Mouse (Mus musculus): Measurements from ENCODE around the gene Slc15a5. TPM values are rescaled to one million over a fixed set of nuclear protein-coding genes. Genes with fewer than 3 reads are reported as not detected.

Slc15a5 gene
- polyA plus RNA-seq, 1 experiment from 2014 or later = 0.53 TPM

DNA sequence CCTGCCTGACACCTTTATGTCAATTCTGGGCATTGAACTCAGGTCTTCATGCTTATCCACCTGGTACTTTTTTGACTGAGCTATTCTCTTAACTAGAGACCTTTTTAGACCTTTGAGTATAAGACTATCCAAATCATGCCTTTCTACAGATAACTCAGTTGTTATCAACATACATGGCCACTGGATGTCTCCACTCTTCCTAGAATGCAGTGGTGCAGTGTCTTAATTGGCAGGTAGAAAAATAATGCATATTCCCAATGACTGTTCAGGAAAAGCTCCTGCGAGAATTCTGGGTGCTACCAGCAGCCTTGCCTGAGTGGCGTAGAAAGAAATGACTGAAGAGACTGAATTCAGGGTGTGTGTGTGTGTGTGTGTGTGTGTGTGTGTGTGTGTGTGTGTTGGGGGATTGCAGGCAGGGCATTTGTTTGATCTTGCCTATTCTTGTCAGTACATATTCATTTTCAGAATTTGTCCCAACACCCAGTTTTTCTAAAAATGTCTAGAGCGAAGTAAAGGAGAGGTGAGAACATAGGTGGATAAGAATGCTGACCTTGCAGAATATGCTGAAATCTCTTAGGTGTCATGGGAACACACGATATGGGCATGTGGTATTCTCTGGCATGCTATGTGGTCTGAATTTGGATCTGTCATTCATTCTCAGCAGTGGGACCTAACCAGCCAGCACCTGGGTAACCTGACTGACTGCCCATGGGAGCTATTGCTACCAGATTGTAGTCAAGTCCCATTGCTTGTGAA lies 119.5 kb downstream of the Slc15a5 start:
- no peak overlapping the region for H3K9ac ChIP-seq (ENCODE audit: low read depth, low read length)
- no peaks in the 10 kb centered on the region for H3K27me3 ChIP-seq (ENCODE audit: control insufficient read depth, insufficient read depth, low read depth, low read length)
- no peak overlapping the region for H3K4me3 ChIP-seq (ENCODE audit: low read depth, low read length)
- ATAC-seq = 0 out of 2 replicates have a peak, but pooled peaks have one; percentile 25
- peaks cover 4% of the 10 kb centered on the region for H3K4me1 ChIP-seq (ENCODE audit: control insufficient read depth, insufficient read depth, low read length)
- no peak overlapping the region for H3K27ac ChIP-seq (ENCODE audit: low read length)
- H3K4me2 ChIP-seq (ENCODE audit: low read length) = no peak overlapping the region
- 91% methylated on average over 4 of the region's 4 CpGs for WGBS
- no peaks in the 10 kb centered on the region for H3K36me3 ChIP-seq (ENCODE audit: control insufficient read depth, insufficient read depth, low read length)
- H3K9me3 ChIP-seq (replicated peaks; ENCODE audit: control insufficient read depth, low read length, poor library complexity, severe bottlenecking) = no peaks in the 10 kb centered on the region

DNA sequence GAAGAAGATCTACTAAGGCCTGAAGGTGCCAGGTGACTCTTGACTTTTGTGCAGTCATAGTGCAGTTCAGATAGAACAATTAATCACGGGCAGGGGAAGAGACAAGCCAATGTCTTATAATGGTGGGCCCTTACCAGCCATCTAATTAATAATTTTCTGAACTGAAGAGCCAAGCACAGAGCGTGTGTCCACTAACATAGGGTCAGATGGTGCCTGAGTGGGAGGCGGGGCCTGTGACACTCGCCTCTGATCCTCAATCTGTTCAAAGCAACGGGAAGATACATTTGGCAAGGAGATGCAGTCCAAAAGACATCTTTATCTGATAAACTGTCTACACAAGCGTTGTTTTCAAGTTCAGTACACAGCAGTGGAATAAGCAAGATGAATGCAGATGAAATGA lies 122.1 kb downstream of the Slc15a5 start:
- H3K27me3 ChIP-seq (ENCODE audit: control insufficient read depth, insufficient read depth, low read depth, low read length) = no peaks in the 10 kb centered on the region
- peaks cover 4% of the 10 kb centered on the region for H3K4me1 ChIP-seq (ENCODE audit: control insufficient read depth, insufficient read depth, low read length)
- WGBS = 81% methylated on average over 6 of the region's 6 CpGs
- no peaks in the 10 kb centered on the region for H3K9me3 ChIP-seq (replicated peaks; ENCODE audit: control insufficient read depth, low read length, poor library complexity, severe bottlenecking)
- no peak overlapping the region for H3K4me3 ChIP-seq (ENCODE audit: low read depth, low read length)
- no peak overlapping the region for H3K9ac ChIP-seq (ENCODE audit: low read depth, low read length)
- no peak overlapping the region for H3K4me2 ChIP-seq (ENCODE audit: low read length)
- H3K36me3 ChIP-seq (ENCODE audit: control insufficient read depth, insufficient read depth, low read length) = no peaks in the 10 kb centered on the region
- no peak overlapping the region for H3K27ac ChIP-seq (ENCODE audit: low read length)
- no peak for ATAC-seq

DNA sequence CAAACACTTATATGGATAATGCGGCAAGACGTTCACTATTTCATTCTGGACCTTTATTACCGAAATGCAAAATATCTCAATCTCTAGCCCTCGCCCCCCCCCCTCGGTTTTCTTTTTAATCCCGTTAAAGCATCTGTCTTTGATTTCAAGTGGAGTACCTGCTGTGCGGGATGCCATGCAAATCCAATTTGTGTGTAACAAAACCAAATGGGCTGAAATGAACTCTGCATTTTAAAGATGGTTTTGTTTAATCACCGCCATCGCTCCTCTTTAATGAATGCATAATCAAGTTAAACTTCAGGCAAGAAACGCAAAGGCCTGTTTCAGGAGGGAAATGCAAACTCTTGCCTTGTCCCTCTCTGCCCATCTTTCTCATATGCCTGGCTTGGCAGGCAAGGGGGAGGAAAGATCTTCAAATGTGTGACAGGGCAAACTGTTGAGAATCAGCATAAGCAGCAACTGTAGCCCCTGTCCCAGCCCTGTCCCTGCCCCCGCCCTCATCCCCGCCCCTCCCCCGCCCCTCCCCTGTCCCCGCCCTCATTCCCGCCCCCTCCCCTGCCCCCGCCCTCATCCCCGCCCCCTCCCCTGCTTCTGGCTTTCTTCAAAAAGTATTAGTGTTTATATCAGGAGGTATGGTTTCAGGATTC lies 122.8 kb downstream of the Slc15a5 start:
- Histone ChIP-seq H3K27me3 (ENCODE audit: control insufficient read depth, insufficient read depth, low read depth, low read length) (no peaks in the 10 kb centered on the region), H3K9ac (ENCODE audit: low read depth, low read length) (no peak overlapping the region), H3K27ac (ENCODE audit: low read length) (no peak overlapping the region), H3K4me2 (ENCODE audit: low read length) (peak overlapping the region; percentile 36), H3K36me3 (ENCODE audit: control insufficient read depth, insufficient read depth, low read length) (no peaks in the 10 kb centered on the region), H3K9me3 (replicated peaks; ENCODE audit: control insufficient read depth, low read length, poor library complexity, severe bottlenecking) (no peaks in the 10 kb centered on the region), H3K4me3 (ENCODE audit: low read depth, low read length) (no peak overlapping the region), H3K4me1 (ENCODE audit: control insufficient read depth, insufficient read depth, low read length) (peaks cover 4% of the 10 kb centered on the region)
- 13% methylated on average over 13 of the region's 17 CpGs for WGBS
- peak; percentile 69 for ATAC-seq

DNA sequence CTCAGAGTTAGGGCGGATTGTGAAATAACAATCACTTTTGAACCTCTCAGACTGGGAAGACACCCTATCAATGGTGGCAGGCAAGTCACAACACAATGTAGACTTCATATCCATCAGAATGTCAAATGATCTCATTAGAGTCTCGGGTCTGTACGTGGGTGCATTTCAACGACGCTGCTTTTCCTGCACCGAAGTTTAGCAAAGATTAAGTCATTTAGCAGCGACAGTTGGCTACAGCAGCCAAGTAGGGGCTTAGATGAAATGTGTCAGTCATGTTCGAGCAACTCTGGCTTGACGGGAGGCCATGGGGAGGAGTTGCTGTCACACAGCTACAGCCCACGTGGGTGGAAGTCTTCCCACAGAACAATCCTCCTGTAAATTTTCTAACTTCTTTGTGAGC lies 133.2 kb downstream of the Slc15a5 start:
- Histone ChIP-seq H3K27ac (ENCODE audit: low read length) (no peak overlapping the region), H3K4me2 (ENCODE audit: low read length) (no peak overlapping the region), H3K27me3 (ENCODE audit: control insufficient read depth, insufficient read depth, low read depth, low read length) (no peaks in the 10 kb centered on the region), H3K4me3 (ENCODE audit: low read depth, low read length) (no peak overlapping the region), H3K4me1 (ENCODE audit: control insufficient read depth, insufficient read depth, low read length) (no peaks in the 10 kb centered on the region), H3K36me3 (ENCODE audit: control insufficient read depth, insufficient read depth, low read length) (no peaks in the 10 kb centered on the region), H3K9me3 (replicated peaks; ENCODE audit: control insufficient read depth, low read length, poor library complexity, severe bottlenecking) (no peaks in the 10 kb centered on the region), H3K9ac (ENCODE audit: low read depth, low read length) (no peak overlapping the region)
- no peak; the same call in 1 of the 2 replicates for ATAC-seq
- WGBS = 62% methylated on average over 10 of the region's 10 CpGs

DNA sequence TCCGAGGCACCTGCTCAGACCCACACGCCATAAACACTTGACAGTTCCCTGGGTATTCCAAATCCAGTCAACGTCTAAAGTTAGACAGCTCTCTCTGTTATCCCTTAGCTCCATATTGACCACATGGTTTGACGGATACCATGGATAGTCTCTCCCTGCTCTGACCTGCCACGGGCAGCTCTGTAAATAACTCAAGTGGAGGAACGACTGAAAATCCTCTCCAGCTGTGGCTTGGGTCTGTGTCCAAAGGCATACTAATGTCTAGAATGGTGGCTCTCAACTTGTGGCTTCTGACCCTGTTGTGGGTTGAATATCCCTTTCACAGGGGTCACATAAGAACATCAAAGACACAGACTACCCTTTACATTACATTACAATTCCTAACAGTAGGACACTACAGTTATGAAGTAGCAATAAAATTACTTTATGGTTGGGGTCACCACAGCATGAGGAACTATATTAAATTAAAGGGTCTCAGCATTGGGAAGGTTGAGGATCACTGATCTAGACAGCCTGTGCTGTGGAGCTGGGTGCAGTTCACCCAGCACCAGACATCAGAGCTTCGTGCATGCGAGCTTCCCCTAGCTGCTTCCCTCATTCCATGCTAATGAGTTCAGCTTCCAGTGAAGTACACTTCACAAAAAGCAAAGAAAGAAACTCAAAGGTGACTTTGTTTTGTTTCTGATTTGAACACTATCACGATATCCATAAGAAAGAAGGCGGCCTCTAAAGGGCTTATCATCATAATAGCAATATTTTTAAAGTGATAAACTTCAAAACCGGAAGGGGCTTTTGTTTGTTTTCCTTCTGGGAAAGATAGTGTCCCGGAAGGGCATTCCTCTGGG lies 139.1 kb downstream of the Slc15a5 start:
- no peak for ATAC-seq
- WGBS = 63% methylated on average over 12 of the region's 12 CpGs
- no peaks in the 10 kb centered on the region for H3K36me3 ChIP-seq (ENCODE audit: control insufficient read depth, insufficient read depth, low read length)
- no peak overlapping the region for H3K4me3 ChIP-seq (ENCODE audit: low read depth, low read length)
- H3K27me3 ChIP-seq (ENCODE audit: control insufficient read depth, insufficient read depth, low read depth, low read length) = no peaks in the 10 kb centered on the region
- no peak overlapping the region for H3K9ac ChIP-seq (ENCODE audit: low read depth, low read length)
- no peak overlapping the region for H3K27ac ChIP-seq (ENCODE audit: low read length)
- H3K4me1 ChIP-seq (ENCODE audit: control insufficient read depth, insufficient read depth, low read length) = no peaks in the 10 kb centered on the region
- H3K9me3 ChIP-seq (replicated peaks; ENCODE audit: control insufficient read depth, low read length, poor library complexity, severe bottlenecking) = no peaks in the 10 kb centered on the region
- H3K4me2 ChIP-seq (ENCODE audit: low read length) = no peak overlapping the region

DNA sequence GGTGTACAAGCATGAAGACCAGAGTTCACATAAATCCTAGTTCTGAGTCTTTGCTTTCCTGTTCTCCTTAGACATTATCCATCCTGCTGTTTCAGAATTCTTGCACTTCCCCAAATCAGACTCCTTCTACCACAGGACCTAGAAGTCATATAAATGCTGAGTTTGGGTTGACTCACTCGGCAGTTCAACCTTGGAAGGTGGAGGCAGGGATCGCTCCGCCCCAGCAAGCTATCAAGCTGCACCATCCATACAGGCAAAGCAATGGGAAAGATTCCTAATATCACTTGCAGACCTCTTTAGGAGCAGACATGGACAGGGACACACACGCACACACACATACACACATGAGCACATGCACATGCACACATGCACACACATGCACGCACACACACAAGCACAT lies 142.2 kb downstream of the Slc15a5 start:
- no peak overlapping the region for H3K9ac ChIP-seq (ENCODE audit: low read depth, low read length)
- 95% methylated on average over 5 of the region's 5 CpGs for WGBS
- no peak for ATAC-seq
- no peak overlapping the region for H3K4me2 ChIP-seq (ENCODE audit: low read length)
- H3K4me1 ChIP-seq (ENCODE audit: control insufficient read depth, insufficient read depth, low read length) = peaks cover 4% of the 10 kb centered on the region; the same call in 1 of the 2 replicates
- H3K4me3 ChIP-seq (ENCODE audit: low read depth, low read length) = no peak overlapping the region
- no peaks in the 10 kb centered on the region for H3K9me3 ChIP-seq (replicated peaks; ENCODE audit: control insufficient read depth, low read length, poor library complexity, severe bottlenecking)
- H3K27ac ChIP-seq (ENCODE audit: low read length) = no peak overlapping the region
- H3K27me3 ChIP-seq (ENCODE audit: control insufficient read depth, insufficient read depth, low read depth, low read length) = no peaks in the 10 kb centered on the region
- H3K36me3 ChIP-seq (ENCODE audit: control insufficient read depth, insufficient read depth, low read length) = no peaks in the 10 kb centered on the region

DNA sequence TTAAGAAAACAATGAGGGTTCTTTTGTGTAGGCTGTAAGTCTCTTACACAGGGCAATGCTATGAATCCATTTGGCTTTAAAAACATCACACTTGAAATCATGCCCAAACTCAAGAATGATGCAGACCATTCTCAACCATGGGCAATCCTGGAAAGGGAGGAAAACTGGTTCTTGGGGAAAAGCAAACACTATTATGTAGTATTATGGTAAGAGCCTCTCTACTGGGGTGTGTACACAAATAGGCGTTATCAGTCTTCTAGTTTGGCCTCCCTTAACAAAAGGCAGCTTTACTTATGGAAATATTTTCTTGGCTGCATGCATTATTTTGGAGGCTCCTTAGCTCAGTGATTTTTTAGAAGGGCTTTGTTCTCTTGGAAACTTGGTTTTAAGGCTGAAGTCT lies 143.4 kb downstream of the Slc15a5 start:
- Histone ChIP-seq H3K4me1 (ENCODE audit: control insufficient read depth, insufficient read depth, low read length) (peaks cover 4% of the 10 kb centered on the region; the same call in 1 of the 2 replicates), H3K9me3 (replicated peaks; ENCODE audit: control insufficient read depth, low read length, poor library complexity, severe bottlenecking) (no peaks in the 10 kb centered on the region), H3K4me2 (ENCODE audit: low read length) (no peak overlapping the region), H3K27me3 (ENCODE audit: control insufficient read depth, insufficient read depth, low read depth, low read length) (no peaks in the 10 kb centered on the region), H3K36me3 (ENCODE audit: control insufficient read depth, insufficient read depth, low read length) (no peaks in the 10 kb centered on the region), H3K4me3 (ENCODE audit: low read depth, low read length) (no peak overlapping the region), H3K27ac (ENCODE audit: low read length) (no peak overlapping the region), H3K9ac (ENCODE audit: low read depth, low read length) (no peak overlapping the region)
- WGBS = 54% methylated on average over 1 of the region's 1 CpGs
- ATAC-seq = no peak

DNA sequence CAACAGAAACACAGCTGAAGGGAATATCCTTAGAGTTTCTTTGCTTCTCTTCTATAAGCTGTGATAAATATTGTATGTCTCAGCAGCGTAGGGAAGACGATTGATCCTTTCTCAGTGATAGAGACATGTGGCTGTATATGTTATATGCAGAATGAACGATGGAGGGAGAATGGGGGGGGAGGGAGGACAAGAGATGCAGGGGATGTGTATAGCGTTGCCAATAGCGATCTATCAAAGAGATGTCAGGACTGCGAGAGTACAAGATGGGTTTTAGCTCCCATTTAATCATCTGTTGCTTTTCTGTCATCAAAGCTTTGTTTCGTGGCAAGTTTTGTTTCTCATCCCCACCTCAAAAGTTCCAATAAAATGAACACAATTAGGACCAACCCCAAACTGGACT lies 143.9 kb downstream of the Slc15a5 start:
- Histone ChIP-seq H3K4me1 (ENCODE audit: control insufficient read depth, insufficient read depth, low read length) (peaks cover 4% of the 10 kb centered on the region; the same call in 1 of the 2 replicates), H3K4me2 (ENCODE audit: low read length) (no peak overlapping the region), H3K4me3 (ENCODE audit: low read depth, low read length) (no peak overlapping the region), H3K27me3 (ENCODE audit: control insufficient read depth, insufficient read depth, low read depth, low read length) (no peaks in the 10 kb centered on the region), H3K9ac (ENCODE audit: low read depth, low read length) (no peak overlapping the region), H3K36me3 (ENCODE audit: control insufficient read depth, insufficient read depth, low read length) (no peaks in the 10 kb centered on the region), H3K9me3 (replicated peaks; ENCODE audit: control insufficient read depth, low read length, poor library complexity, severe bottlenecking) (no peaks in the 10 kb centered on the region), H3K27ac (ENCODE audit: low read length) (no peak overlapping the region)
- WGBS = 76% methylated on average over 7 of the region's 7 CpGs
- ATAC-seq = no peak

All from midbrain, embryonic 16.5 days (tissue).